8 mouse cellular contexts compared by ENCODE assay signal in genomic region chr2:154613118-154614115, GRCm38 (mm10). TPM values are rescaled to one million over a fixed set of nuclear protein-coding genes. Genes with fewer than 3 reads are reported as not detected.
DNase-seq lines count a peak whose midpoint lies in the region; ATAC-seq lines count a peak whose summit lies in the region.

TSS of gene Zfp341 (plus strand) at chr2:154613297.
TSS of gene 4930519P11Rik (minus strand) at chr2:154613437.

- H3K4me3 ChIP-seq in hindbrain, embryonic 14.5 days (replicated peaks; ENCODE audit: low read length) = peak within 1 kb of the TSS; percentile 60

- under 1% methylated on average over 75 of the region's 98 CpGs for WGBS in hindbrain, embryonic 14.5 days

- H3K4me2 ChIP-seq in hindbrain, embryonic 14.5 days (replicated peaks) = peak within 1 kb of the TSS; percentile 91

- peak within 1 kb of the TSS; percentile 91 for H3K9ac ChIP-seq in hindbrain, embryonic 14.5 days

- no peaks in the 10 kb centered on the region for H3K27me3 ChIP-seq in hindbrain, embryonic 14.5 days (ENCODE audit: control insufficient read depth, insufficient read depth, low read length)

- peak; percentile 93 for ATAC-seq in hindbrain, embryonic 14.5 days (ENCODE audit: low FRiP score)

- DNase-seq in T-cell, adult 2 months (ENCODE audit: low spot score) = peak; percentile 89
- peak; percentile 92 to 94 for DNase-seq in cerebellum, postnatal 25 days
- peak; percentile 82 for DNase-seq in frontal cortex, postnatal 25 days (ENCODE audit: low spot score in 2 of 2)
- peak; percentile 94 for DNase-seq in hindbrain, embryonic 14.5 days (ENCODE audit: low spot score)
- DNase-seq in left cerebral cortex, adult 11 months (ENCODE audit: low spot score) = peak; percentile 81
- peak; percentile 91 for DNase-seq in lung, postnatal 36 days
- peak; percentile 97 for DNase-seq in retina, embryonic 14.5 days (ENCODE audit: low spot score)
- peak; percentile 90 to 94 for DNase-seq in thymus, postnatal 36 days

- peaks cover 2% of the 10 kb centered on the region; the same call in 1 of the 2 replicates for H3K36me3 ChIP-seq in hindbrain, embryonic 14.5 days (replicated peaks; ENCODE audit: control insufficient read depth, insufficient read depth)

- peak within 1 kb of the TSS; percentile 99 for H3K27ac ChIP-seq in hindbrain, embryonic 14.5 days

- H3K9me3 ChIP-seq in hindbrain, embryonic 14.5 days (ENCODE audit: control insufficient read depth, low read length) = no peaks in the 10 kb centered on the region

- peaks cover 15% of the 10 kb centered on the region for H3K4me1 ChIP-seq in hindbrain, embryonic 14.5 days (replicated peaks; ENCODE audit: control insufficient read depth, insufficient read depth, low read length)

RNA-seq across cellular contexts. Expression of gene Zfp341, which starts in this region (rescaled TPM):
- polyA plus RNA-seq in hindbrain, embryonic 14.5 days (2014; fragmentation: Nextera tagmentation; extraction: Ambion mirVana) = 2.0 and 2.4 TPM in 2 replicates

RNA-seq across cellular contexts. Expression of gene 4930519P11Rik, which starts in this region (rescaled TPM):
- polyA plus RNA-seq in hindbrain, embryonic 14.5 days (2014; fragmentation: Nextera tagmentation; extraction: Ambion mirVana) = 0.47 and 0.59 TPM in 2 replicates

Comparison
In these comparisons a context has a peak if more than half of its experiments do, and no peak if none do; other contexts are left out.
1. Peak in every context shown above with its lines: DNase-seq, ATAC-seq, H3K4me3 ChIP-seq and H3K27ac ChIP-seq.